Mouse (Mus musculus): ENCODE results near the gene Cacnb4.

DNA sequence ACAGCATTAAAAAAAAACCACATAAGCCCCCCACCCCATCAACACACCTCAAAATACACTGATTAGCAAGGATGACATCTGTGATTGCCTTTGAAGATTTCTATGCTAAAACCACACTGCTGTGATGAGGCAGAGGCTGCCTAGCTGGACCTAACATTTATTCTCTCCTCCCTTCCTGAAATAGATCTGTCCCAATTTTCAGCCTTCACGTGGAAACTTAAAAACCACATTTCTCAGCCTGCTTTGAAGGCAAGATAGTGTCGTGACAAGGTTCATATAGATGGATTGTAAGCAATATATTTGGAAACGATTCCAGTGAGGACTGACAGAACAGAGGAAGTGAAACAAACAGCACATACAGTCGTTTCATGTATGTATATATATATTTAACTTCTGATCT is 22.1 kb downstream of the Cacnb4 start:
- TF ChIP-seq CTCF (IDR thresholded peaks at IDR 0.05; ENCODE audit: insufficient read depth, low read length) (no peak), POLR2A (IDR thresholded peaks at IDR 0.05; ENCODE audit: borderline replicate concordance, extremely low read depth, low read depth, low read length) (no peak)
